Mouse (Mus musculus): ENCODE results near the gene Icam4.

The Icam4 gene

GRCm38 (mm10) chr9:21012368-21012767 lies 16.8 kb upstream of the Icam4 start:
- no peak for DNase-seq

GRCm38 (mm10) chr9:21014691-21015570 lies 14.2 kb upstream of the Icam4 start:
- DNase-seq = no peak

- DNase-seq = no peak
Observed at GRCm38 (mm10) chr9:21015571-21016130, 13.5 kb upstream of the Icam4 start, which contains the start of gene Icam1. Gene Icam1 (plus strand): TSS chr9:21015985.

- no peak for DNase-seq
Observed at GRCm38 (mm10) chr9:21016331-21017176, 12.6 kb upstream of the Icam4 start.

GRCm38 (mm10) chr9:21017177-21017575 lies 12.0 kb upstream of the Icam4 start:
- DNase-seq = no peak

GRCm38 (mm10) chr9:21018600-21018999 lies 10.6 kb upstream of the Icam4 start:
- DNase-seq = no peak

GRCm38 (mm10) chr9:21021363-21021762 lies 7.8 kb upstream of the Icam4 start:
- no peak for DNase-seq

- no peak for DNase-seq
Observed at GRCm38 (mm10) chr9:21022288-21022687, 6.9 kb upstream of the Icam4 start.

GRCm38 (mm10) chr9:21022726-21023125 lies 6.4 kb upstream of the Icam4 start:
- DNase-seq = no peak

- no peak for DNase-seq
Observed at GRCm38 (mm10) chr9:21025258-21025810, 3.8 kb upstream of the Icam4 start.

- no peak for DNase-seq
Observed at GRCm38 (mm10) chr9:21026849-21027248, 2.3 kb upstream of the Icam4 start.

- DNase-seq = peak; percentile 49
Observed at GRCm38 (mm10) chr9:21027774-21028290, 1.3 kb upstream of the Icam4 start.

GRCm38 (mm10) chr9:21028560-21029110 lies 538 bp upstream of the Icam4 start:
- DNase-seq = no peak

GRCm38 (mm10) chr9:21030055-21030600 lies 955 bp downstream of the Icam4 start:
- DNase-seq = no peak

GRCm38 (mm10) chr9:21030781-21031250 lies 1.6 kb downstream of the Icam4 start:
- peak; percentile 94 for DNase-seq

- DNase-seq = peak; percentile 72
Observed at GRCm38 (mm10) chr9:21031251-21031895, 2.2 kb downstream of the Icam4 start.

GRCm38 (mm10) chr9:21031896-21032351 lies 2.8 kb downstream of the Icam4 start, which contains the start of gene Icam5:
Gene Icam5 (plus strand): TSS chr9:21032073.
- no peak for DNase-seq

- no peak for DNase-seq
Observed at GRCm38 (mm10) chr9:21032491-21032890, 3.3 kb downstream of the Icam4 start.

- DNase-seq = peak; percentile 90
Observed at GRCm38 (mm10) chr9:21033136-21033535, 4.0 kb downstream of the Icam4 start.

GRCm38 (mm10) chr9:21034481-21035085 lies 5.4 kb downstream of the Icam4 start:
- DNase-seq = peak; percentile 53

GRCm38 (mm10) chr9:21035586-21035985 lies 6.4 kb downstream of the Icam4 start:
- DNase-seq = no peak
